Mouse (Mus musculus): ENCODE results near the gene 1110002E22Rik. TPM values are rescaled to one million over a fixed set of nuclear protein-coding genes. Genes with fewer than 3 reads are reported as not detected.

1110002E22Rik gene
- polyA plus RNA-seq, 1 experiment from 2014 or later: 0.01 TPM

DNA sequence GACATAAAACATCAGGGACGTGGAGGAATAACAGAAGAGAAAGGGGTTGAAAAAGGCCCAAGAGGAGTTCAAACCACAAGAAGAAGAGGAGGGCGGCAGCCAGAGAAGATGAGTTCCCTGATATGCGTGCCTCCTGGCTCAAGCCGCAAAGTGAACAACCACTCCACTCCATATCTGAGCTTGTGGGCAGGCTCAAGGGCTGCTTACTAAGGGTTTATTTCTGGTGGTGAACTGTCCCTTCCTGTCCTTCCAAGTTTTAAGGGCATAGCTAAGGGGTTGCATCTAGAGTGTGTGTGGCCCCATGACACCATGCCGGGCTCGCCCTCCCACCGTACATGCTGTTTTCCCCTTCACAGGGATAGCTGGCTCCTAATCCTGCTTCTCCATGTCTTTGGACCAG lies 4.4 kb upstream of the 1110002E22Rik start:
- DNase-seq (ENCODE audit: low spot score, missing footprints): peak; percentile 45
- Histone ChIP-seq H3K27ac (ENCODE audit: low read depth, low read length) (no peak overlapping the region), H3K4me3 (ENCODE audit: low read depth, low read length) (no peak overlapping the region), H3K4me2 (no peak overlapping the region), H3K27me3 (ENCODE audit: control insufficient read depth, insufficient read depth, low read length) (no peaks in the 10 kb centered on the region), H3K4me1 (ENCODE audit: control insufficient read depth, insufficient read depth, low read length) (0 out of 2 replicates have a peak, but pooled peaks cover 3% of the 10 kb centered on the region), H3K9ac (ENCODE audit: low read length) (no peak overlapping the region), H3K9me3 (ENCODE audit: control insufficient read depth, low read length) (no peaks in the 10 kb centered on the region), H3K36me3 (ENCODE audit: control insufficient read depth, insufficient read depth, low read length) (no peaks in the 10 kb centered on the region)
- no peak for ATAC-seq (ENCODE audit: low FRiP score)
- WGBS: 91% methylated on average over 7 of the region's 7 CpGs

DNA sequence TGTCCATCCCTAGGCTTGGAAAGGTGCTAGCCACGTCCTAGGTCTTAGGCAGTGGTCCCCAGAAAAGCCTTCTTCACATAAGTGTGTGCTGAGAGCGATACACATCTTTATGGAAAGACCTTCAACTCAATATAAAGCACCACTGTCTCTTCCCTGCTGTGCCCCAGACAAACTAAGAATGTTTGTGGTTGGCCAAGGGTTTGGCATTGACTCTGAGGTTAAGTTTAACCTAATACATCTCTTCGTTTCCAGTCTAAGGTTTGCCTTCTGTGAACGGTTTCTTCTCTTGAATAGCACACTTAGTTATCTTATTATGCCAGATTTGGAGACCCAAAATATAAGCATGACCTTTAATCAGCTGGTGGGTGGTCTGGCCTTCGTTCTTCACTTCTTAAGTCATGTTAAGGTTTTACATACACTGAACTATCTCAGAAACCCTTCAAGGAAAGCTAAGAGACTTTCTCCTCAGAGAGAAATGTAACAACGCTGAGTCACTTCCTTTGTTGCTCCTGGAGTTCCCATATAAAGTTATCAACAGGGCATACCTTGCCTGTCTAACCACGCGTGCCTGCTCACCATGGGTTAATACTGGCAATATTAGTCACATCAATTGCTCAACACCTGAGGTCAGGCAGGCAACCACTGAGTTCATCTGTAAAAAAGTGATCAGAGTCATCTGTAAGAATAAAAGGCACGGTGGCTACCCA lies 3.5 kb upstream of the 1110002E22Rik start:
- no peak overlapping the region for H3K4me3 ChIP-seq (ENCODE audit: low read depth, low read length)
- no peaks in the 10 kb centered on the region for H3K27me3 ChIP-seq (ENCODE audit: control insufficient read depth, insufficient read depth, low read length)
- 87% methylated on average over 9 of the region's 9 CpGs for WGBS
- H3K4me2 ChIP-seq: no peak overlapping the region
- ATAC-seq (ENCODE audit: low FRiP score) (no peak), DNase-seq (ENCODE audit: low spot score, missing footprints) (peak; percentile 2)
- no peaks in the 10 kb centered on the region for H3K9me3 ChIP-seq (ENCODE audit: control insufficient read depth, low read length)
- no peak overlapping the region for H3K27ac ChIP-seq (ENCODE audit: low read depth, low read length)
- H3K36me3 ChIP-seq (ENCODE audit: control insufficient read depth, insufficient read depth, low read length): no peaks in the 10 kb centered on the region
- H3K9ac ChIP-seq (ENCODE audit: low read length): no peak overlapping the region
- 0 out of 2 replicates have a peak, but pooled peaks cover 3% of the 10 kb centered on the region for H3K4me1 ChIP-seq (ENCODE audit: control insufficient read depth, insufficient read depth, low read length)

DNA sequence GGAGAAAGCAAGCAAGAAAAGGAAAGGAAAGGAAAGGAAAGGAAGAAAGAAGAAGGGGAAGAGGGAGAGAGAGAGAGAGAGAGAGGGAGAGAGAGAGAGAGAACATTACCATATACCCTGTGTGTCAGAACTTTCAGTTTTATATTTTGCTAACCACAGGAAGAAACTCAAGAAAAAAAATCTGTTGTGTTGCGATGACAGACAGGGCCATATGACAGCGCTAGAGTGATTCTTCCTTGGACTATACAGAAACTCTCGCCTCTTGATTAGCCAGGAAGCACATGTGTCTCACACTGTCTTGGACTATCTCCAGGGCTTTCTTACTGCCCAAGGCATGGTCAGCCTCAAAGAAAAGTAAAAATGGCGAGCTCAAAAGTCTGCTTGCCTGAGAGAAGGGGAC lies 2.2 kb upstream of the 1110002E22Rik start:
- ATAC-seq (ENCODE audit: low FRiP score): no peak
- Histone ChIP-seq H3K4me1 (ENCODE audit: control insufficient read depth, insufficient read depth, low read length) (no peaks in the 10 kb centered on the region), H3K36me3 (ENCODE audit: control insufficient read depth, insufficient read depth, low read length) (no peaks in the 10 kb centered on the region), H3K4me3 (ENCODE audit: low read depth, low read length) (no peak overlapping the region), H3K9ac (ENCODE audit: low read length) (no peak overlapping the region), H3K27me3 (ENCODE audit: control insufficient read depth, insufficient read depth, low read length) (no peaks in the 10 kb centered on the region), H3K4me2 (no peak overlapping the region), H3K9me3 (ENCODE audit: control insufficient read depth, low read length) (no peaks in the 10 kb centered on the region), H3K27ac (ENCODE audit: low read depth, low read length) (no peak overlapping the region)
- peak; percentile 39 for DNase-seq (ENCODE audit: low spot score, missing footprints)
- WGBS: 92% methylated on average over 4 of the region's 4 CpGs

DNA sequence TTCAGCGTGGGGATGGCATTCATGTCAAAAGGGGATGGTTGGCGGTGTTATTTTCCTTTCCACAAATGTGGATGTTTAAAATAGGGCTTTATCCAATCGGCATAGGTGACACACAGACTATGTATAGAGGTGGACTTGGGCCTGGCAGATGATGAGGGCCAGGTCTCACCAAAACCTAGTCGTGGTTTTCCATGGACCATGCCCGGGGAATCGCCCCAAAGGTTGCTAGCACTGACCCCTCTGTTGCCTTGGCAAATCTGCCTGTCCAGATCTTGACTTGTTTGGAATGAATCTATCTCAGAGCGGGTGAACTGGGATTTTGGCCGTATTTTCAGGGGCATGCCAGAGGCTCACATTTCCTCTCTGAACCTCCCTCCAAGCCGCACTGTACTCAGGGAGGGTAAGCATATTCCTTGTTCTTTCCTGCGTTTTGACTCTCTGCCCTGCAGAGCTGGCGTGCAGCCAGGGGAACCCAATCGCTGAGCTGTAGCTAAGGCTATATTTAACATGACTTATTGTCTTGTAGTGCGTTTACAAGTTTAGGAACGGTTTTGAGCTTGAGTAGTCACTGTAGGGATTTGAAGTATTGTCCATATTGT lies 1.0 kb upstream of the 1110002E22Rik start:
- no peak overlapping the region for H3K4me3 ChIP-seq (ENCODE audit: low read depth, low read length)
- no peaks in the 10 kb centered on the region for H3K4me1 ChIP-seq (ENCODE audit: control insufficient read depth, insufficient read depth, low read length)
- no peaks in the 10 kb centered on the region for H3K9me3 ChIP-seq (ENCODE audit: control insufficient read depth, low read length)
- DNase-seq (ENCODE audit: low spot score, missing footprints) (peak; percentile 66), ATAC-seq (ENCODE audit: low FRiP score) (no peak)
- H3K36me3 ChIP-seq (ENCODE audit: control insufficient read depth, insufficient read depth, low read length): no peaks in the 10 kb centered on the region
- no peak overlapping the region for H3K4me2 ChIP-seq
- WGBS: 79% methylated on average over 14 of the region's 14 CpGs
- H3K27me3 ChIP-seq (ENCODE audit: control insufficient read depth, insufficient read depth, low read length): no peaks in the 10 kb centered on the region
- H3K27ac ChIP-seq (ENCODE audit: low read depth, low read length): no peak overlapping the region
- H3K9ac ChIP-seq (ENCODE audit: low read length): no peak overlapping the region

DNA sequence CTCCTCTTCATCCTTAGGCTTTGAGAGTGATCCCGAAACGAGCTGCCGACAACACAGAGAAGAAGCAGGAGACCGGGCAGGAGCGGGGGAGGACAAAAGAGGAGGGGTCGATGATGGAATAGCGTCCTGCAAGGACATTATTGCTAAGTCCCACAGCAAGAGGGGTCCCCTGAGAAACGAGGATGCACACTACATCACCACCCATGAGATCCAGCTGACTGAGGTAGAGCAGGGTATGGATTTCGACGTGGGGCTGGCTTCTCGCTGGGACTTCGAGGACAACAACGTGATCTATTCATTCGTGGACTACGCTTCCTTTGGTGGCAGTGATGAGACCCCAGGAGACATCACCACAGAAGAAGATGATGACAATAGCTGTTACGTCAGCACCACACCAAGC lies 1.1 kb downstream of the 1110002E22Rik start:
- ATAC-seq (ENCODE audit: low FRiP score) (0 out of 2 replicates have a peak, but pooled peaks have one; percentile 1), DNase-seq (ENCODE audit: low spot score, missing footprints) (peak; percentile 60)
- no peaks in the 10 kb centered on the region for H3K27me3 ChIP-seq (ENCODE audit: control insufficient read depth, insufficient read depth, low read length)
- 88% methylated on average over 16 of the region's 16 CpGs for WGBS
- H3K36me3 ChIP-seq (ENCODE audit: control insufficient read depth, insufficient read depth, low read length): no peaks in the 10 kb centered on the region
- no peak overlapping the region for H3K27ac ChIP-seq (ENCODE audit: low read depth, low read length)
- H3K4me1 ChIP-seq (ENCODE audit: control insufficient read depth, insufficient read depth, low read length): peaks cover 3% of the 10 kb centered on the region; the same call in 1 of the 2 replicates
- no peaks in the 10 kb centered on the region for H3K9me3 ChIP-seq (ENCODE audit: control insufficient read depth, low read length)
- H3K9ac ChIP-seq (ENCODE audit: low read length): no peak overlapping the region
- H3K4me2 ChIP-seq: no peak overlapping the region
- no peak overlapping the region for H3K4me3 ChIP-seq (ENCODE audit: low read depth, low read length)

DNA sequence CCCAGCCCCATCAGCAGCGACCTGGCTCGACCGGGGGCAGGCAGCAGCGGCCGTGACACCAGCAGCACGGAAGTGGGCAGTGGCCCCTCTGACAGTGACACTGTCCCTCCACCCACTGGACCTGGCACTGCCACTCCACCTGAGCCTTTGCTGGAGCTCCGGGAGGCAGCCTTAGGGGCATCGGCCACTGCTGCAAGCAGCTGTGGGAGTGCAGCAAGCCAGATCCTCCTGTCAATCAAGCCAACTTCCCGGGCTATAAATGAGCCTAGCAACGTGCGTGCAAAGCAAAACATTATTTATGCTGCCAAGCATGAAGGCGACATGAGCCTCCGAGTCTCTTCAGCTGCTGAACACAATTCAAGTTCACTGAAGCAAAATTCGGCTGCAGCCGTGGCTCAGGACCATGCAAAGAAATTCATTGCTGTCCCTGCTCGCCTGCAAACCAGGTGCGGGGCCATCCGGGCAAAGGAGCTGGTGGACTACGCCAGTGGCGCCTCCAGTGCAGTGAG lies 1.6 kb downstream of the 1110002E22Rik start:
- no peaks in the 10 kb centered on the region for H3K9me3 ChIP-seq (ENCODE audit: control insufficient read depth, low read length)
- H3K9ac ChIP-seq (ENCODE audit: low read length): no peak overlapping the region
- H3K4me1 ChIP-seq (ENCODE audit: control insufficient read depth, insufficient read depth, low read length): peaks cover 3% of the 10 kb centered on the region; the same call in 1 of the 2 replicates
- H3K27ac ChIP-seq (ENCODE audit: low read depth, low read length): no peak overlapping the region
- no peak overlapping the region for H3K4me2 ChIP-seq
- DNase-seq (ENCODE audit: low spot score, missing footprints) (peak; percentile 79), ATAC-seq (ENCODE audit: low FRiP score) (no peak; the same call in 1 of the 2 replicates)
- no peaks in the 10 kb centered on the region for H3K27me3 ChIP-seq (ENCODE audit: control insufficient read depth, insufficient read depth, low read length)
- WGBS: 79% methylated on average over 20 of the region's 20 CpGs
- H3K4me3 ChIP-seq (ENCODE audit: low read depth, low read length): no peak overlapping the region
- H3K36me3 ChIP-seq (ENCODE audit: control insufficient read depth, insufficient read depth, low read length): no peaks in the 10 kb centered on the region

DNA sequence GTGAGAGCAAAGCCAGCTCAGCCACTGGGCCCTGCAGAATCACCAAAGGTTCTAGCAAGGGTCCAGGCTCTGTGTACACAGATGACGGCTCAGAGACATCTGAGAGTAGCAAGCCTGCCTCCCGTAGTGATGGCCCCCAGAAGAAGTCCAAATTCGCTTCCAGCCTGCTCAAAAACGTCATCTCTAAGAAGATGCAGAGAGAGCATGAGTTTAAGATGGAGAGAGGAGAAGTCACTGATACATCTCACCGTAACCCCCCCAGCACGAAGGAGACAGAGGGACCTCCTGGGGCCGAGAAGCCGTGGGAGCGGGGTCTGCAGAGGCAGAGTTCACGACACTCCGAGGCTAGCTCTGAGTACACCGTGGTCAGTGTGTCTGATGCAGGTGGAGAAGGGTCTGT lies 2.4 kb downstream of the 1110002E22Rik start, which contains the start of gene Gm5105:
TSS of gene Gm5105 (minus strand) at position 101 of the 400 bp plus-strand sequence.
- peaks cover 3% of the 10 kb centered on the region; the same call in 1 of the 2 replicates for H3K4me1 ChIP-seq (ENCODE audit: control insufficient read depth, insufficient read depth, low read length)
- H3K27me3 ChIP-seq (ENCODE audit: control insufficient read depth, insufficient read depth, low read length): no peaks in the 10 kb centered on the region
- H3K27ac ChIP-seq (ENCODE audit: low read depth, low read length): no peak within 1 kb of the TSS
- WGBS: 90% methylated on average over 12 of the region's 12 CpGs
- no peaks in the 10 kb centered on the region for H3K36me3 ChIP-seq (ENCODE audit: control insufficient read depth, insufficient read depth, low read length)
- DNase-seq (ENCODE audit: low spot score, missing footprints) (peak; percentile 76), ATAC-seq (ENCODE audit: low FRiP score) (no peak)
- H3K4me2 ChIP-seq: no peak within 1 kb of the TSS
- H3K4me3 ChIP-seq (ENCODE audit: low read depth, low read length): no peak within 1 kb of the TSS
- no peaks in the 10 kb centered on the region for H3K9me3 ChIP-seq (ENCODE audit: control insufficient read depth, low read length)
- H3K9ac ChIP-seq (ENCODE audit: low read length): no peak within 1 kb of the TSS

DNA sequence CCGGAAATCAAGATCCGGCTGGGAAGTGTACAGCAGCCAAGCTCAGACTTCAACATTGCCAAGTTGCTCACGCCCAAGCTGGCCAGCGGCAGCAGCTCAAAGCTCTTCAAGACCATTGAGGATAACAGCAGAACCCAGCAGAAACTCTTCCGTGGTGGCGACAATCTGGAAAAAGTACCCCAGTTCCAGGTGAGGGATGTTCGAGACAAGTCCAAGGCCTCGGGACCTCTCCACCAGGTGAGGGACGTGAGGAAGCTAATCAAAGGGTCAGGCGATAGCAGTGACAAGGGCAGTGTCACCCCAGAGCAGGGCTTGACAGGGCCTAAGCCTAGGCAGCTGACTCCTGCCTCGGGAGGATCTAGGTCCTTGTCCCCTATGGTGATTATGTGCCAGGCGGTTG lies 3.3 kb downstream of the 1110002E22Rik start:
- H3K9me3 ChIP-seq (ENCODE audit: control insufficient read depth, low read length): no peaks in the 10 kb centered on the region
- H3K27me3 ChIP-seq (ENCODE audit: control insufficient read depth, insufficient read depth, low read length): no peaks in the 10 kb centered on the region
- no peak overlapping the region for H3K4me3 ChIP-seq (ENCODE audit: low read depth, low read length)
- 95% methylated on average over 12 of the region's 12 CpGs for WGBS
- peak; percentile 53 for DNase-seq (ENCODE audit: low spot score, missing footprints)
- no peak overlapping the region for H3K4me2 ChIP-seq
- no peak overlapping the region for H3K9ac ChIP-seq (ENCODE audit: low read length)
- ATAC-seq (ENCODE audit: low FRiP score): no peak
- H3K27ac ChIP-seq (ENCODE audit: low read depth, low read length): no peak overlapping the region
- no peaks in the 10 kb centered on the region for H3K36me3 ChIP-seq (ENCODE audit: control insufficient read depth, insufficient read depth, low read length)
- peaks cover 3% of the 10 kb centered on the region; the same call in 1 of the 2 replicates for H3K4me1 ChIP-seq (ENCODE audit: control insufficient read depth, insufficient read depth, low read length)

All from midbrain, embryonic 11.5 days (tissue).